Mouse (Mus musculus): Measurements from ENCODE around the gene Gm14391. TPM values are rescaled to one million over a fixed set of nuclear protein-coding genes. Genes with fewer than 3 reads are reported as not detected.

Gm14391 gene
- polyA plus RNA-seq, 1 experiment from 2014 or later: 6.2 TPM

Other genes with a start within 250 kb of the Gm14391 start
- gene Gm14444, start 196.7 kb downstream of the Gm14391 start, polyA plus RNA-seq (2018): not detected in 3 replicates
- gene Gm14393, start 139.1 kb downstream of the Gm14391 start, polyA plus RNA-seq (2018): not detected in 3 replicates
- 3.3 to 6.0 TPM (median 3.8 TPM) in 3 replicates for gene Gm14399, start 64.9 kb downstream of the Gm14391 start, polyA plus RNA-seq (2018)
- gene Gm14443, start 31.0 kb downstream of the Gm14391 start, polyA plus RNA-seq (2018): 0.09 to 0.25 TPM (median 0.23 TPM) in 3 replicates
- 0.61 to 3.2 TPM in 2 of 3 replicates, not detected in the other for gene Gm14440, start 68.2 kb upstream of the Gm14391 start, polyA plus RNA-seq (2018)
- 8.3 to 14.7 TPM (median 10.3 TPM) in 3 replicates for gene Gm4631, start 131.3 kb upstream of the Gm14391 start, polyA plus RNA-seq (2018)
- gene Zfp968, start 165.5 kb upstream of the Gm14391 start, polyA plus RNA-seq (2018): 2.3 to 3.4 TPM (median 3.2 TPM) in 3 replicates
- gene Gm4724, start 228.9 kb upstream of the Gm14391 start, polyA plus RNA-seq (2018): 6.4 to 14.8 TPM (median 12.3 TPM) in 3 replicates

All from macrophage (primary cell).